Mouse (Mus musculus): Measurements from ENCODE around the gene Dydc2. TPM values are rescaled to one million over a fixed set of nuclear protein-coding genes. Genes with fewer than 3 reads are reported as not detected.
"Not testable (repeated sequence)": the region's sequence is repeated elsewhere in the genome, so short reads cannot be mapped to it uniquely, and the experiment has no call there.

Gene Dydc2
- polyA plus RNA-seq, 1 experiment from 2014 or later: 0.21 TPM

GRCm38 (mm10) chr14:41082408-41082807, 13.4 kb upstream of the Dydc2 start:
- no peaks in the 10 kb centered on the region for H3K9me3 ChIP-seq (replicated peaks)
- no peak overlapping the region for H3K4me2 ChIP-seq
- H3K27ac ChIP-seq: no peak overlapping the region
- no peak overlapping the region for H3K9ac ChIP-seq
- H3K27me3 ChIP-seq: no peaks in the 10 kb centered on the region
- 90% methylated on average over 2 of the region's 2 CpGs for WGBS
- no peak overlapping the region for H3K4me3 ChIP-seq
- no peaks in the 10 kb centered on the region for H3K36me3 ChIP-seq (ENCODE audit: poor library complexity, severe bottlenecking)
- H3K4me1 ChIP-seq: no peaks in the 10 kb centered on the region
- ATAC-seq: no peak

GRCm38 (mm10) chr14:41072944-41073275, 3.9 kb upstream of the Dydc2 start:
- H3K36me3 ChIP-seq (ENCODE audit: poor library complexity, severe bottlenecking): no peaks in the 10 kb centered on the region
- WGBS: under 1% methylated on average over 8 of the region's 8 CpGs

GRCm38 (mm10) chr14:41072229-41072943, 3.4 kb upstream of the Dydc2 start, which contains the start of gene Dydc1:
TSS of gene Dydc1 (plus strand) at chr14:41072911.
- 12% methylated on average over 23 of the region's 23 CpGs for WGBS
- Histone ChIP-seq H3K9ac (peak within 1 kb of the TSS; percentile 51), H3K4me3 (peak within 1 kb of the TSS; percentile 45), H3K4me2 (peak within 1 kb of the TSS; percentile 70), H3K36me3 (ENCODE audit: poor library complexity, severe bottlenecking) (no peaks in the 10 kb centered on the region), H3K27me3 (no peaks in the 10 kb centered on the region), H3K4me1 (peaks cover 6% of the 10 kb centered on the region), H3K27ac (no peak within 1 kb of the TSS), H3K9me3 (replicated peaks) (no peaks in the 10 kb centered on the region)
- ATAC-seq: peak; percentile 97

More at GRCm38 (mm10) chr14:41072944-41073275, 3.9 kb upstream of the Dydc2 start:
- no peaks in the 10 kb centered on the region for H3K9me3 ChIP-seq (replicated peaks)
- H3K27me3 ChIP-seq: no peaks in the 10 kb centered on the region
- ATAC-seq: no peak
- no peak overlapping the region for H3K27ac ChIP-seq
- H3K4me1 ChIP-seq: peaks cover 6% of the 10 kb centered on the region
- H3K9ac ChIP-seq: peak overlapping the region; percentile 51
- peak overlapping the region; percentile 70 for H3K4me2 ChIP-seq
- peak overlapping the region; percentile 45 for H3K4me3 ChIP-seq

- peaks cover 6% of the 10 kb centered on the region for H3K4me1 ChIP-seq
- no peak overlapping the region for H3K9ac ChIP-seq
- H3K4me2 ChIP-seq: no peak overlapping the region
- H3K27me3 ChIP-seq: no peaks in the 10 kb centered on the region
- no peak for ATAC-seq
- no peaks in the 10 kb centered on the region for H3K36me3 ChIP-seq (ENCODE audit: poor library complexity, severe bottlenecking)
- H3K4me3 ChIP-seq: no peak overlapping the region
- no peak overlapping the region for H3K27ac ChIP-seq
- WGBS: 78% methylated on average over 3 of the region's 3 CpGs
- no peaks in the 10 kb centered on the region for H3K9me3 ChIP-seq (replicated peaks)
These were observed 1.3 kb upstream of the Dydc2 start for GRCm38 (mm10) chr14:41070343-41070742.

GRCm38 (mm10) chr14:41066416-41066815, 2.6 kb downstream of the Dydc2 start:
- Histone ChIP-seq H3K4me3 (no peak overlapping the region), H3K9ac (no peak overlapping the region), H3K36me3 (ENCODE audit: poor library complexity, severe bottlenecking) (no peaks in the 10 kb centered on the region), H3K4me2 (no peak overlapping the region), H3K27me3 (no peaks in the 10 kb centered on the region), H3K4me1 (no peaks in the 10 kb centered on the region), H3K9me3 (replicated peaks) (no peaks in the 10 kb centered on the region), H3K27ac (no peak overlapping the region)
- ATAC-seq: no peak
- 0% methylated on average over 1 of the region's 1 CpGs for WGBS

GRCm38 (mm10) chr14:41065168-41065567, 3.8 kb downstream of the Dydc2 start:
- ATAC-seq: no peak
- 53% methylated on average over 1 of the region's 2 CpGs for WGBS

GRCm38 (mm10) chr14:41053190-41053589, 15.8 kb downstream of the Dydc2 start:
- 78% methylated on average over 3 of the region's 4 CpGs for whole genome bisulfite sequencing
- H3K27ac ChIP-seq; H3K4me1 ChIP-seq; H3K27me3 ChIP-seq; H3K4me3 ChIP-seq; H3K4me2 ChIP-seq; H3K9ac ChIP-seq; ATAC-seq; H3K36me3 ChIP-seq (ENCODE audit: poor library complexity, severe bottlenecking); H3K9me3 ChIP-seq (replicated peaks): not testable (repeated sequence)

More at GRCm38 (mm10) chr14:41065168-41065567, 3.8 kb downstream of the Dydc2 start:
- Histone ChIP-seq H3K27ac (no peak overlapping the region), H3K9ac (no peak overlapping the region), H3K4me3 (no peak overlapping the region), H3K4me1 (no peaks in the 10 kb centered on the region), H3K27me3 (no peaks in the 10 kb centered on the region), H3K4me2 (no peak overlapping the region), H3K36me3 (ENCODE audit: poor library complexity, severe bottlenecking) (no peaks in the 10 kb centered on the region), H3K9me3 (replicated peaks) (no peaks in the 10 kb centered on the region)

- Histone ChIP-seq H3K27ac (no peak overlapping the region), H3K9me3 (replicated peaks) (no peaks in the 10 kb centered on the region), H3K4me2 (no peak overlapping the region), H3K36me3 (ENCODE audit: poor library complexity, severe bottlenecking) (no peaks in the 10 kb centered on the region), H3K9ac (no peak overlapping the region), H3K4me3 (no peak overlapping the region), H3K4me1 (no peaks in the 10 kb centered on the region), H3K27me3 (no peaks in the 10 kb centered on the region)
- 84% methylated on average over 5 of the region's 5 CpGs for WGBS
- ATAC-seq: no peak
These were observed 16.5 kb downstream of the Dydc2 start for GRCm38 (mm10) chr14:41052481-41052880.

GRCm38 (mm10) chr14:41050471-41050870, 18.5 kb downstream of the Dydc2 start:
- no peaks in the 10 kb centered on the region for H3K4me1 ChIP-seq
- no peak overlapping the region for H3K27ac ChIP-seq
- no peaks in the 10 kb centered on the region for H3K9me3 ChIP-seq (replicated peaks)
- H3K4me3 ChIP-seq: no peak overlapping the region
- H3K36me3 ChIP-seq (ENCODE audit: poor library complexity, severe bottlenecking): no peaks in the 10 kb centered on the region
- WGBS: 82% methylated on average over 6 of the region's 6 CpGs
- no peak overlapping the region for H3K9ac ChIP-seq
- no peaks in the 10 kb centered on the region for H3K27me3 ChIP-seq
- no peak for ATAC-seq
- H3K4me2 ChIP-seq: no peak overlapping the region

GRCm38 (mm10) chr14:41047402-41047801, 21.6 kb downstream of the Dydc2 start:
- H3K36me3 ChIP-seq (ENCODE audit: poor library complexity, severe bottlenecking): no peaks in the 10 kb centered on the region
- no peak for ATAC-seq
- no peak overlapping the region for H3K4me2 ChIP-seq
- WGBS: 71% methylated on average over 2 of the region's 2 CpGs
- H3K4me3 ChIP-seq: no peak overlapping the region
- H3K4me1 ChIP-seq: no peaks in the 10 kb centered on the region
- no peaks in the 10 kb centered on the region for H3K27me3 ChIP-seq
- no peak overlapping the region for H3K9ac ChIP-seq
- H3K9me3 ChIP-seq (replicated peaks): no peaks in the 10 kb centered on the region
- H3K27ac ChIP-seq: no peak overlapping the region

GRCm38 (mm10) chr14:41035146-41035798, 33.7 kb downstream of the Dydc2 start:
- H3K36me3 ChIP-seq (ENCODE audit: poor library complexity, severe bottlenecking): no peaks in the 10 kb centered on the region
- no peak overlapping the region for H3K4me3 ChIP-seq
- ATAC-seq: peak; percentile 65
- H3K4me1 ChIP-seq: no peaks in the 10 kb centered on the region
- 35% methylated on average over 6 of the region's 6 CpGs for WGBS
- H3K9ac ChIP-seq: no peak overlapping the region
- no peak overlapping the region for H3K27ac ChIP-seq
- H3K9me3 ChIP-seq (replicated peaks): no peaks in the 10 kb centered on the region
- H3K4me2 ChIP-seq: no peak overlapping the region
- no peaks in the 10 kb centered on the region for H3K27me3 ChIP-seq

GRCm38 (mm10) chr14:41033135-41034110, 35.6 kb downstream of the Dydc2 start:
- Histone ChIP-seq H3K27ac (no peak overlapping the region), H3K4me1 (no peaks in the 10 kb centered on the region), H3K27me3 (no peaks in the 10 kb centered on the region), H3K36me3 (ENCODE audit: poor library complexity, severe bottlenecking) (no peaks in the 10 kb centered on the region), H3K4me2 (no peak overlapping the region), H3K9me3 (replicated peaks) (no peaks in the 10 kb centered on the region), H3K9ac (no peak overlapping the region), H3K4me3 (no peak overlapping the region)
- peak; percentile 54 for ATAC-seq
- 56% methylated on average over 13 of the region's 13 CpGs for WGBS
